Mouse (Mus musculus) gastrocnemius, adult 2 months (tissue): Measurements from ENCODE around the gene OR5BS1P. TPM values are rescaled to one million over a fixed set of nuclear protein-coding genes. Genes with fewer than 3 reads are reported as not detected.

Experiments
- DNase-seq: peaks from one replicate; pipeline ENCODE4 v3.0.0; 2022
- H3K27ac ChIP-seq: fragments of 200-600 bp; 2 replicates; pipeline ENCODE4 v1.8.1; 2022; ENCODE audit warnings: mild to moderate bottlenecking
- H3K4me3 ChIP-seq: fragments of 200-600 bp; 2 replicates; pipeline ENCODE4 v1.8.1; 2022; ENCODE audit warnings: mild to moderate bottlenecking, moderate library complexity
- CTCF ChIP-seq: fragments of 200-600 bp; IDR thresholded peaks from 2 replicates; pipeline ENCODE4 v1.8.1; 2022; ENCODE audit warnings: antibody characterized with exemption, mild to moderate bottlenecking, moderate library complexity
- intact Hi-C: fragments of 180-260 bp; cut with DNase I; formaldehyde crosslinking; loops from one replicate; pipeline ENCODE4 v1.15.1; 2025
- microRNA-seq: library from miRNA; unstranded; fragments of <30 nt; microRNA quantifications from one replicate; pipeline ENCODE4 v1.2.0, GENCODE M21; 2021
- total RNA-seq, 2 experiments: library from RNA; stranded (reverse); gene quantifications; 2 replicates each; pipeline ENCODE4 v1.2.3; 2021

OR5BS1P gene
- total RNA-seq, 2 experiments from 2014 or later, result not detected

DNA sequence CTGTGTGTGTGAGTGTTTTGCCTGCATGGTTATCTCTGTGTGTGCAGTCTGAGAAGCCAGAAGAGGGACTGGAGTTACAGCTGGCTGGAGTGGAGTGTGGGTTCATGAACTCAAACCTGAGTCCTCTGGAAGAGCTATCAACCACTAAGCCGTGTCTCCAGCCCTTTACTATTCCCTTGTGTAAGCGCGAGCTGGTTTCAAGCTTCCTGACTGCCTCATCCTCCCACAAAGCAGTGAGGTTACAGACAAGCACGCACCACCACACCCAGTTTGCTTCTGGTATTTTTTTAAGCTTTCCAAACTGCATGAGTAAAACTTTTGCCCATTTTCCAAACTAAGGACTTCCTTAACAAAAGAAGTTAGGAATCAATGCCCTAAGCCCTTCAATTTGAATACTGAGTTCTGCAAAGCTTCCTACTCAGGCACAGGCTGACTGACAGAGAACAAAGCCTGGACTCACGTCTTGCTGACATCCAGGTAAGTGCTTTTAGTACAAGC, 58.4 kb downstream of the OR5BS1P start:
- H3K27ac ChIP-seq, result peak overlapping the region; percentile 65
- H3K4me3 ChIP-seq, result no peak overlapping the region
- intact Hi-C loops, result no loop called here
- DNase-seq, result no peak
- no peak for TF ChIP-seq CTCF

Small RNA genes lying within 50 kb of the gene (microRNA-seq; reads per million reads assigned to microRNA genes)
- gene Mir1291, result 9.4 reads per million, percentile 6 among the genes with 10 or more reads in this experiment

Other genes starting within 250 kb of the OR5BS1P start
- gene Gm44579, start 248.9 kb upstream of the OR5BS1P start, total RNA-seq, result not detected
- not detected for gene Olfr287, start 248.8 kb upstream of the OR5BS1P start, total RNA-seq
- gene Olfr286, start 235.4 kb upstream of the OR5BS1P start, total RNA-seq, result not detected
- not detected for gene H1fnt, start 212.6 kb upstream of the OR5BS1P start, total RNA-seq
- 10 to 100 TPM in 1 of 2 experiments, 1 to 10 TPM in 1; 10.0 to 11.8 TPM for gene Zfp641, start 173.7 kb upstream of the OR5BS1P start, total RNA-seq
- not detected for gene Olfr285, start 152.5 kb upstream of the OR5BS1P start, total RNA-seq
- gene Olfr284, start 128.9 kb upstream of the OR5BS1P start, total RNA-seq, result not detected
- gene Olfr283, start 89.0 kb upstream of the OR5BS1P start, total RNA-seq, result not detected
- not detected for gene Olfr282, start 38.7 kb upstream of the OR5BS1P start, total RNA-seq
- gene Olfr281, start 17.3 kb upstream of the OR5BS1P start, total RNA-seq, result not detected
- not detected for gene Lalba, start 12.8 kb downstream of the OR5BS1P start, total RNA-seq
- gene Olfr279, start 22.5 kb downstream of the OR5BS1P start, total RNA-seq, result not detected
- gene Kansl2, start 64.4 kb downstream of the OR5BS1P start, total RNA-seq, result 10 to 100 TPM; 64.7 to 66.3 TPM
- 10 to 100 TPM; 20.4 to 20.5 TPM for gene Ccnt1, start 101.0 kb downstream of the OR5BS1P start, total RNA-seq
- gene 4930415O20Rik, start 101.1 kb downstream of the OR5BS1P start, total RNA-seq, result 1 to 10 TPM in 1 of 2 experiments, not detected in 1; 1.2 TPM
- 10 to 100 TPM; 22.8 to 23.1 TPM for gene Adcy6, start 140.2 kb downstream of the OR5BS1P start, total RNA-seq
- 1 to 10 TPM; 1.8 to 2.2 TPM for gene Cacnb3, start 160.9 kb downstream of the OR5BS1P start, total RNA-seq
- 10 to 100 TPM; 66.3 to 67.4 TPM for gene Ddx23, start 193.0 kb downstream of the OR5BS1P start, total RNA-seq
- 1 to 10 TPM; 1.2 to 1.5 TPM for gene Rnd1, start 207.6 kb downstream of the OR5BS1P start, total RNA-seq
- not detected for gene Ccdc65, start 238.3 kb downstream of the OR5BS1P start, total RNA-seq